Mouse (Mus musculus) MEL (cell line): ENCODE results near the gene Efna3. TPM values are rescaled to one million over a fixed set of nuclear protein-coding genes. Genes with fewer than 3 reads are reported as not detected.

Experiments used
- DNase-seq: peaks from one replicate; pipeline ENCODE4 v3.0.0; 2011; ENCODE audit warnings: low read depth, low spot score
- H3K27ac ChIP-seq: 2 replicates; pipeline ENCODE4 v1.5.1; 2012; ENCODE audit warnings: low read depth, mild to moderate bottlenecking, control low read depth, low read length, moderate library complexity; ENCODE audit not compliant: control insufficient read depth
- H3K27me3 ChIP-seq, 2 experiments: fragments of 150-350 bp in 1 of 2; sonication (generic) in 1 of 2; 2 replicates each; pipeline ENCODE4 v1.6.1; 2012; ENCODE audit warnings: low read length in 2 of 2, mild to moderate bottlenecking in 2 of 2, improper control_type of control experiment in 1 of 2, moderate library complexity in 1 of 2; ENCODE audit not compliant: insufficient read depth in 2 of 2, control insufficient read depth in 1 of 2
- H3K36me3 ChIP-seq, 2 experiments: 2 replicates each; pipeline ENCODE4 v1.6.1; 2012 to 2014; ENCODE audit warnings: low read length in 2 of 2, improper control_type of control experiment in 1 of 2, inconsistent platforms in 1 of 2, mild to moderate bottlenecking in 1 of 2; ENCODE audit not compliant: insufficient read depth in 2 of 2, control insufficient read depth in 1 of 2
- H3K4me1 ChIP-seq, 2 experiments: fragments of 150-350 bp in 1 of 2; sonication (generic) in 1 of 2; 2 replicates each; pipeline ENCODE4 v1.6.1; 2012; ENCODE audit warnings: low read length in 2 of 2, improper control_type of control experiment in 1 of 2, mild to moderate bottlenecking in 1 of 2; ENCODE audit not compliant: insufficient read depth in 2 of 2, control insufficient read depth in 1 of 2
- H3K4me3 ChIP-seq, 2 experiments: fragments of 150-350 bp in 1 of 2; sonication (generic) in 1 of 2; 2 replicates each; pipeline ENCODE4 v1.5.1; 2012; ENCODE audit warnings: low read depth in 2 of 2, low read length in 2 of 2, mild to moderate bottlenecking in 2 of 2, moderate library complexity in 2 of 2, control low read depth in 1 of 2, improper control_type of control experiment in 1 of 2; ENCODE audit not compliant: control insufficient read depth in 1 of 2, insufficient read depth in 1 of 2
- H3K79me2 ChIP-seq: 2 replicates; pipeline ENCODE4 v1.6.1; 2012; ENCODE audit warnings: mild to moderate bottlenecking, low read length, moderate library complexity; ENCODE audit not compliant: control insufficient read depth, poor library complexity, insufficient read depth
- H3K9ac ChIP-seq: 2 replicates; pipeline ENCODE4 v1.6.1; 2012; ENCODE audit warnings: low read depth, mild to moderate bottlenecking, control low read depth, low read length, moderate library complexity; ENCODE audit not compliant: control insufficient read depth, poor library complexity, severe bottlenecking
- H3K9me3 ChIP-seq: fragments of 150-350 bp; sonication (generic); replicated peaks from 2 replicates; pipeline ENCODE4 v1.6.1; 2012; ENCODE audit warnings: mild to moderate bottlenecking, low read length, improper control_type of control experiment, moderate library complexity; ENCODE audit not compliant: insufficient read depth
- CHD2 ChIP-seq: IDR thresholded peaks from 2 replicates; pipeline ENCODE4 v1.6.1; 2011; ENCODE audit warnings: low read length, improper control_type of control experiment
- ETS1 ChIP-seq: IDR thresholded peaks from 2 replicates; pipeline ENCODE4 v1.6.1; 2012; ENCODE audit warnings: low read depth, mild to moderate bottlenecking, inconsistent platforms, low read length, improper control_type of control experiment, moderate library complexity
- HCFC1 ChIP-seq: IDR thresholded peaks from 2 replicates; pipeline ENCODE4 v1.6.1; 2012; ENCODE audit warnings: low read depth, mild to moderate bottlenecking, inconsistent platforms, low read length, improper control_type of control experiment, moderate library complexity
- KAT2A ChIP-seq: conservative IDR thresholded peaks from 2 replicates; pipeline ENCODE4 v1.6.1; 2012; ENCODE audit warnings: low read depth, low read length, improper control_type of control experiment, inconsistent platforms
- MAFK ChIP-seq: IDR thresholded peaks from 2 replicates; pipeline ENCODE4 v1.6.1; 2011; ENCODE audit warnings: low read depth, mild to moderate bottlenecking, low read length, improper control_type of control experiment, borderline replicate concordance
- MAX ChIP-seq: IDR thresholded peaks from 2 replicates; pipeline ENCODE4 v1.6.1; 2011; ENCODE audit warnings: low read length, improper control_type of control experiment
- MXI1 ChIP-seq: IDR thresholded peaks from 2 replicates; pipeline ENCODE4 v1.6.1; 2011; ENCODE audit warnings: mild to moderate bottlenecking, low read depth, low read length, improper control_type of control experiment
- MYC ChIP-seq: IDR thresholded peaks from 2 replicates; pipeline ENCODE4 v1.6.1; 2011; ENCODE audit warnings: low read depth, mild to moderate bottlenecking, low read length, improper control_type of control experiment, moderate library complexity
- NELFE ChIP-seq: IDR thresholded peaks from 2 replicates; pipeline ENCODE4 v1.6.1; 2011; ENCODE audit warnings: low read depth, low read length, improper control_type of control experiment
- NRF1 ChIP-seq: IDR thresholded peaks from 2 replicates; pipeline ENCODE4 v1.6.1; 2014; ENCODE audit warnings: low read depth, mild to moderate bottlenecking, inconsistent platforms, low read length, improper control_type of control experiment, moderate library complexity; ENCODE audit not compliant: poor library complexity, insufficient read depth, severe bottlenecking
- POLR2AphosphoS5 ChIP-seq: IDR thresholded peaks from 2 replicates; pipeline ENCODE4 v1.6.1; 2012; ENCODE audit warnings: low read depth, borderline replicate concordance, mild to moderate bottlenecking, inconsistent platforms, low read length, moderate library complexity, mixed read lengths
- RCOR1 ChIP-seq: IDR thresholded peaks from 2 replicates; pipeline ENCODE4 v1.6.1; 2012; ENCODE audit warnings: low read depth, mild to moderate bottlenecking, inconsistent platforms, low read length, improper control_type of control experiment
- TAL1 ChIP-seq: IDR thresholded peaks from 2 replicates; pipeline ENCODE4 v1.6.1; 2012; ENCODE audit warnings: mild to moderate bottlenecking, inconsistent platforms, low read length, moderate library complexity, mixed read lengths
- TBP ChIP-seq: IDR thresholded peaks from 2 replicates; pipeline ENCODE4 v1.8.0; 2011; ENCODE audit warnings: low read depth, low read length, improper control_type of control experiment
- USF1 ChIP-seq: IDR thresholded peaks from 2 replicates; pipeline ENCODE4 v1.6.1; 2014; ENCODE audit warnings: low read depth, mild to moderate bottlenecking, inconsistent platforms, low read length, improper control_type of control experiment, moderate library complexity
- ZKSCAN1 ChIP-seq: IDR thresholded peaks from 2 replicates; pipeline ENCODE4 v1.6.1; 2012; ENCODE audit warnings: low read depth, mild to moderate bottlenecking, inconsistent platforms, low read length, improper control_type of control experiment, moderate library complexity
- ZNF384 ChIP-seq: IDR thresholded peaks from 2 replicates; pipeline ENCODE4 v1.6.1; 2012; ENCODE audit warnings: low read depth, mild to moderate bottlenecking, inconsistent platforms, low read length, improper control_type of control experiment
- polyA plus RNA-seq, 2 experiments: library from polyadenylated mRNA; stranded (reverse) in 1 of 2; unstranded in 1 of 2; fragments of >175 nt in 1 of 2; fragments of >200 nt in 1 of 2; gene quantifications; 2 replicates each; pipeline versions ENCODE4 v1.2.1 to v1.2.4; 2012; ENCODE audit warnings: low replicate concordance in 2 of 2, low read depth in 1 of 2; ENCODE audit not compliant: insufficient read length in 2 of 2, insufficient read depth in 1 of 2, missing spikeins in 1 of 2
- total RNA-seq: library from RNA; depleted of rRNA; stranded (reverse); fragments of 300-350 nt; gene quantifications from 2 replicates; pipeline ENCODE4 v1.2.3, GENCODE M21; 2012

Efna3 gene
- total and polyA plus RNA-seq, 3 experiments = 0.54 to 1.2 TPM; not detected in 1

DNA sequence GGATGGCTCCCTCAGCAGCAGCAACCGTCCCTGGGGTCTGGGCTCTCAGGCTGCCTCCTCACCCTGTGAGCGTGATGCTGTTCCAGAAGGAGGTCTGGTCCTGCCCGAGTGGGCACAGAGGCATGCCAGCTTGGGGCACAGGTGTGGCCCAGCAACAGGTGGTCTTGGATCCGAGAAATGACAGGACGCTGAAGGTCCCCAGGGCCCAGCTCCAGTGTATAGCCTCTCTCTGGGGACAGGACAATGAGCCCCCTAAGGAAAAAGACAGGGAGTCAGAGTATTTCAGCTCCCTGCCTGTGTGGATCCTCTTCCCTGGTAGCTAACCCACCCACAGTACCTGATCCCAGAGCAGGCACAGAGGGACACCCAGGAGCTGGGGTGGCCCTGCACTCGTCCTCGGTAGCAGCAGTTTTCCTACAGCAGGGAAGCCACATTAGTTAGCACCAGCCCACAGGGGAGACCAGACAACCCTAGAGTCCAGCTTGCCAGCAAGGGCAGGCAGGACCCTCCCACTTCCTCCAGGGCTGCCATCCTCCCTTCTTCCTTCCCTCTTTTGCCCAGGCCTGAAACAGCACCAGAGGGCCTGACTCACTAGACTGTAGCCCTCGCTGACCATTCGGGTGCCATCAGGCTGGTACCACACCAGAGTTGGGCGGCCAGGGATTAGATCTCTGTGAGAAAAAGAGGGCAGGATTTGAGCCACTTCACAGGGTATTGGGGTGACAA, 24.2 kb upstream of the Efna3 start:
- no peak for DNase-seq
- Histone ChIP-seq H3K9ac (no peak overlapping the region), H3K79me2 (peaks cover 3% of the 10 kb centered on the region; the same call in 1 of the 2 replicates), H3K36me3 (peaks cover 0 to 7% of the 10 kb centered on the region in 2 experiments; a peak in 2 of 4 replicates), H3K27me3 (no peaks in the 10 kb centered on the region), H3K4me1 (peaks cover 0 to 12% of the 10 kb centered on the region in 2 experiments; a peak in 1 of 4 replicates), H3K4me3 (no peak overlapping the region), H3K27ac (no peak overlapping the region), H3K9me3 (no peaks in the 10 kb centered on the region)
- TF ChIP-seq KAT2A (no peak), USF1 (no peak), MXI1 (no peak), POLR2AphosphoS5 (no peak), NRF1 (no peak), RCOR1 (no peak), MAFK (no peak), ETS1 (no peak), TBP (no peak), ZNF384 (no peak), NELFE (no peak)

DNA sequence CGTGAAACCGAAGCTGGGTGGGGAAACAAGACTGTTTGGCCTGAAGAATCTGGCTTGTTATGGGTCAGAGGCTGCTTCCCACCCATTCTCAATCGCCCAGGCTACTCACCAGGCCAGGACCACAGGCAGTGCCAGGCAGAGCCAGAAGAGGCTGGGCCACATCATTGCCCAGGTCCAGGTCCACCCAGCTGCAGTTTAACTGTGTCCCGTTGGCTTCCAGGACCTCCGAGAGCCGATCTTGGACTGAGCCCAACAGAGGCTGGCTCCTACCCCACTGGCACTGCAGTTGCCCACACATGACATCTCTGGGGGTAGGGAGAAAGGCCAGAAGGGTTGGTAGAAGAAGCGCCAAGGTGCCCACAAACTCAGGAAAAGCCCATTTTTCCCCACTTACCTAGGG, 20.5 kb upstream of the Efna3 start:
- Histone ChIP-seq H3K79me2 (no peaks in the 10 kb centered on the region), H3K9me3 (no peaks in the 10 kb centered on the region), H3K4me1 (no peaks in the 10 kb centered on the region), H3K4me3 (no peak overlapping the region), H3K36me3 (no peaks in the 10 kb centered on the region), H3K9ac (no peak overlapping the region)
- TF ChIP-seq MAX (no peak), TAL1 (no peak), KAT2A (no peak), CHD2 (no peak), MYC (no peak), MXI1 (no peak), HCFC1 (no peak), RCOR1 (no peak), ZKSCAN1 (no peak), NELFE (no peak), TBP (no peak)
- TF ChIP-seq, all 39 proteins: peak for 0
- H3K27ac ChIP-seq = no peak overlapping the region
- no peak for DNase-seq
- H3K27me3 ChIP-seq = no peaks in the 10 kb centered on the region
